Mouse (Mus musculus): ENCODE data around the gene Pkp1.

The Pkp1 gene

GRCm38 (mm10) chr1:135944526-135945259 is 25.7 kb upstream of the Pkp1 start:
- Histone ChIP-seq H3K27me3 (ENCODE audit: insufficient read depth, low read length) (peaks cover 38% of the 10 kb centered on the region), H3K4me1 (replicated peaks; ENCODE audit: low read depth, low read length) (peaks cover 13% of the 10 kb centered on the region), H3K4me3 (replicated peaks; ENCODE audit: low read length) (no peak overlapping the region), H3K36me3 (ENCODE audit: insufficient read depth, low read length) (no peaks in the 10 kb centered on the region), H3K9me3 (ENCODE audit: low read length) (no peaks in the 10 kb centered on the region)
- TF ChIP-seq POU5F1 (IDR thresholded peaks at IDR 0.05; ENCODE audit: borderline replicate concordance, low read length) = no peak
- peak; percentile 61 for TF ChIP-seq CTCF (conservative IDR thresholded peaks at IDR 0.05; ENCODE audit: low read length)

GRCm38 (mm10) chr1:135943713-135944112 is 24.7 kb upstream of the Pkp1 start:
- Histone ChIP-seq H3K36me3 (ENCODE audit: insufficient read depth, low read length) (no peaks in the 10 kb centered on the region), H3K4me1 (replicated peaks; ENCODE audit: low read depth, low read length) (peaks cover 13% of the 10 kb centered on the region), H3K4me3 (replicated peaks; ENCODE audit: low read length) (no peak overlapping the region), H3K27me3 (ENCODE audit: insufficient read depth, low read length) (peaks cover 41% of the 10 kb centered on the region), H3K9me3 (ENCODE audit: low read length) (no peaks in the 10 kb centered on the region)
- no peak for TF ChIP-seq POU5F1 (IDR thresholded peaks at IDR 0.05; ENCODE audit: borderline replicate concordance, low read length)
- TF ChIP-seq NANOG (IDR thresholded peaks at IDR 0.05; ENCODE audit: borderline replicate concordance, low read length) = no peak

- H3K4me1 ChIP-seq (replicated peaks; ENCODE audit: low read depth, low read length) = peaks cover 13% of the 10 kb centered on the region
- H3K4me3 ChIP-seq (replicated peaks; ENCODE audit: low read length) = no peak overlapping the region
- H3K36me3 ChIP-seq (ENCODE audit: insufficient read depth, low read length) = no peaks in the 10 kb centered on the region
- H3K9me3 ChIP-seq (ENCODE audit: low read length) = no peaks in the 10 kb centered on the region
- TF ChIP-seq NANOG (IDR thresholded peaks at IDR 0.05; ENCODE audit: borderline replicate concordance, low read length) = no peak
- TF ChIP-seq POU5F1 (IDR thresholded peaks at IDR 0.05; ENCODE audit: borderline replicate concordance, low read length) = no peak
- TF ChIP-seq CTCF (conservative IDR thresholded peaks at IDR 0.05; ENCODE audit: low read length) = no peak
- peaks cover 52% of the 10 kb centered on the region for H3K27me3 ChIP-seq (ENCODE audit: insufficient read depth, low read length)
These were observed 23.1 kb upstream of the Pkp1 start for GRCm38 (mm10) chr1:135942116-135942515.

GRCm38 (mm10) chr1:135941259-135942006 is 22.4 kb upstream of the Pkp1 start:
- Histone ChIP-seq H3K36me3 (ENCODE audit: insufficient read depth, low read length) (no peaks in the 10 kb centered on the region), H3K4me3 (replicated peaks; ENCODE audit: low read length) (no peak overlapping the region), H3K27me3 (ENCODE audit: insufficient read depth, low read length) (peaks cover 54% of the 10 kb centered on the region), H3K4me1 (replicated peaks; ENCODE audit: low read depth, low read length) (peaks cover 13% of the 10 kb centered on the region), H3K9me3 (ENCODE audit: low read length) (no peaks in the 10 kb centered on the region)
- TF ChIP-seq NANOG (IDR thresholded peaks at IDR 0.05; ENCODE audit: borderline replicate concordance, low read length) (no peak), POU5F1 (IDR thresholded peaks at IDR 0.05; ENCODE audit: borderline replicate concordance, low read length) (no peak), CTCF (conservative IDR thresholded peaks at IDR 0.05; ENCODE audit: low read length) (no peak)

GRCm38 (mm10) chr1:135936091-135936490 is 17.1 kb upstream of the Pkp1 start:
- TF ChIP-seq POU5F1 (IDR thresholded peaks at IDR 0.05; ENCODE audit: borderline replicate concordance, low read length) = no peak
- TF ChIP-seq NANOG (IDR thresholded peaks at IDR 0.05; ENCODE audit: borderline replicate concordance, low read length) = no peak
- TF ChIP-seq CTCF (conservative IDR thresholded peaks at IDR 0.05; ENCODE audit: low read length) = no peak
- H3K27me3 ChIP-seq (ENCODE audit: insufficient read depth, low read length) = peaks cover 60% of the 10 kb centered on the region
- H3K36me3 ChIP-seq (ENCODE audit: insufficient read depth, low read length) = no peaks in the 10 kb centered on the region

GRCm38 (mm10) chr1:135933704-135934293 is 14.8 kb upstream of the Pkp1 start:
- H3K36me3 ChIP-seq (ENCODE audit: insufficient read depth, low read length) = no peaks in the 10 kb centered on the region
- H3K27me3 ChIP-seq (ENCODE audit: insufficient read depth, low read length) = peaks cover 66% of the 10 kb centered on the region
- no peaks in the 10 kb centered on the region for H3K9me3 ChIP-seq (ENCODE audit: low read length)
- TF ChIP-seq CTCF (conservative IDR thresholded peaks at IDR 0.05; ENCODE audit: low read length) = no peak
- no peak for TF ChIP-seq NANOG (IDR thresholded peaks at IDR 0.05; ENCODE audit: borderline replicate concordance, low read length)
- no peak for TF ChIP-seq POU5F1 (IDR thresholded peaks at IDR 0.05; ENCODE audit: borderline replicate concordance, low read length)
- H3K4me3 ChIP-seq (replicated peaks; ENCODE audit: low read length) = no peak overlapping the region
- H3K4me1 ChIP-seq (replicated peaks; ENCODE audit: low read depth, low read length) = peaks cover 21% of the 10 kb centered on the region

More at GRCm38 (mm10) chr1:135936091-135936490, 17.1 kb upstream of the Pkp1 start:
- Histone ChIP-seq H3K4me1 (replicated peaks; ENCODE audit: low read depth, low read length) (peaks cover 16% of the 10 kb centered on the region), H3K4me3 (replicated peaks; ENCODE audit: low read length) (no peak overlapping the region), H3K9me3 (ENCODE audit: low read length) (no peaks in the 10 kb centered on the region)

GRCm38 (mm10) chr1:135929876-135930275 is 10.9 kb upstream of the Pkp1 start:
- Histone ChIP-seq H3K9me3 (ENCODE audit: low read length) (no peaks in the 10 kb centered on the region), H3K4me1 (replicated peaks; ENCODE audit: low read depth, low read length) (peaks cover 21% of the 10 kb centered on the region), H3K36me3 (ENCODE audit: insufficient read depth, low read length) (no peaks in the 10 kb centered on the region), H3K4me3 (replicated peaks; ENCODE audit: low read length) (no peak overlapping the region), H3K27me3 (ENCODE audit: insufficient read depth, low read length) (peaks cover 71% of the 10 kb centered on the region)
- TF ChIP-seq CTCF (conservative IDR thresholded peaks at IDR 0.05; ENCODE audit: low read length) (no peak), POU5F1 (IDR thresholded peaks at IDR 0.05; ENCODE audit: borderline replicate concordance, low read length) (no peak), NANOG (IDR thresholded peaks at IDR 0.05; ENCODE audit: borderline replicate concordance, low read length) (no peak)

- H3K9me3 ChIP-seq (ENCODE audit: low read length) = no peaks in the 10 kb centered on the region
- H3K4me1 ChIP-seq (replicated peaks; ENCODE audit: low read depth, low read length) = peaks cover 7% of the 10 kb centered on the region; the same call in 1 of the 2 replicates
- no peaks in the 10 kb centered on the region for H3K36me3 ChIP-seq (ENCODE audit: insufficient read depth, low read length)
- H3K27me3 ChIP-seq (ENCODE audit: insufficient read depth, low read length) = peaks cover 77% of the 10 kb centered on the region
- no peak overlapping the region for H3K4me3 ChIP-seq (replicated peaks; ENCODE audit: low read length)
- TF ChIP-seq CTCF (conservative IDR thresholded peaks at IDR 0.05; ENCODE audit: low read length) (no peak), NANOG (IDR thresholded peaks at IDR 0.05; ENCODE audit: borderline replicate concordance, low read length) (no peak), POU5F1 (IDR thresholded peaks at IDR 0.05; ENCODE audit: borderline replicate concordance, low read length) (no peak)
These were observed 6.8 kb upstream of the Pkp1 start for GRCm38 (mm10) chr1:135925848-135926247.
